Mouse (Mus musculus) liver, embryonic 14.5 days (tissue): ENCODE data around the gene Dnajc1. TPM values are rescaled to one million over a fixed set of nuclear protein-coding genes. Genes with fewer than 3 reads are reported as not detected.

Experiments
- ATAC-seq: fragments of 200-750 bp; cut with Nextera tagmentation; 2 replicates; pipeline ENCODE4 v1.8.0; 2017; ENCODE audit warnings: moderate number of reproducible peaks, mild to moderate bottlenecking, moderate library complexity; ENCODE audit not compliant: insufficient read depth
- DNase-seq, 3 experiments: peaks; one replicate each; pipeline ENCODE4 v3.0.0-alpha.2; 2012 to 2013; ENCODE audit warnings: low read depth in 3 of 3, low spot score in 3 of 3
- H3K27ac ChIP-seq: fragments of 300-500 bp; sonication (generic); 2 replicates; pipeline ENCODE4 v1.5.1; 2014; ENCODE audit warnings: moderate library complexity, mild to moderate bottlenecking, control low read depth, inconsistent platforms
- H3K27me3 ChIP-seq: fragments of 300-500 bp; sonication (generic); 2 replicates; pipeline ENCODE4 v1.6.1; 2014; ENCODE audit warnings: mild to moderate bottlenecking, low read length, moderate library complexity; ENCODE audit not compliant: control insufficient read depth, insufficient read depth
- H3K36me3 ChIP-seq: fragments of 300-500 bp; sonication (generic); replicated peaks from 2 replicates; pipeline ENCODE4 v1.6.1; 2014; ENCODE audit warnings: low read depth; ENCODE audit not compliant: control insufficient read depth, insufficient read depth
- H3K4me1 ChIP-seq, 2 experiments: fragments of 200-500 bp in 1 of 2; fragments of 300-500 bp in 1 of 2; sonication (generic) in 1 of 2; replicated peaks; 2 replicates each; pipeline ENCODE4 v1.6.1; 2012 to 2014; ENCODE audit warnings: antibody characterized with exemption in 1 of 2, inconsistent platforms in 1 of 2, low read length in 1 of 2; ENCODE audit not compliant: control insufficient read depth in 2 of 2, insufficient read depth in 2 of 2
- H3K4me2 ChIP-seq: fragments of 300-500 bp; sonication (generic); 2 replicates; pipeline ENCODE4 v1.6.1; 2014; ENCODE audit warnings: low read depth, mild to moderate bottlenecking, control low read depth, moderate library complexity
- H3K4me3 ChIP-seq, 2 experiments: fragments of 200-500 bp in 1 of 2; fragments of 300-500 bp in 1 of 2; sonication (generic) in 1 of 2; 2 replicates each; pipeline ENCODE4 v1.5.1; 2012 to 2014; ENCODE audit warnings: low read depth in 2 of 2, low read length in 2 of 2, mild to moderate bottlenecking in 2 of 2, control low read depth in 1 of 2, inconsistent platforms in 1 of 2, moderate library complexity in 1 of 2; ENCODE audit not compliant: insufficient read depth in 1 of 2
- H3K9ac ChIP-seq: fragments of 300-500 bp; sonication (generic); replicated peaks from 2 replicates; pipeline ENCODE4 v1.6.1; 2014; ENCODE audit warnings: mild to moderate bottlenecking, control low read depth, moderate library complexity
- H3K9me3 ChIP-seq: fragments of 300-500 bp; sonication (generic); 2 replicates; pipeline ENCODE4 v1.6.1; 2016; ENCODE audit warnings: low read length, mixed read lengths; ENCODE audit not compliant: control insufficient read depth
- CTCF ChIP-seq: IDR thresholded peaks from 2 replicates; pipeline ENCODE4 v1.5.1; 2016; ENCODE audit warnings: antibody characterized with exemption, low read depth, control low read depth
- EP300 ChIP-seq: IDR thresholded peaks from 2 replicates; pipeline ENCODE4 v1.6.1; 2016; ENCODE audit warnings: antibody characterized with exemption, low read depth
- WGBS: fragments of 180-500 bp; shearing (Covaris S2); extraction: QIAGEN DNeasy Blood & Tissue Kit; methylation state at CpG from one replicate; pipeline ENCODE4 v1.1.7; 2014; ENCODE audit not compliant: insufficient replicate concordance; 5-methylcytosine and 5-hydroxymethylcytosine counted together
- polyA plus RNA-seq, 2 experiments: library from polyadenylated mRNA; depleted of rRNA in 1 of 2; stranded (reverse) in 1 of 2; unstranded in 1 of 2; fragments of >200 nt; fragmentation: Nextera tagmentation in 1 of 2; extraction: Ambion mirVana in 1 of 2; gene quantifications; 2 replicates each; pipeline versions ENCODE4 v1.2.1 to v1.2.3; 2012 to 2014

Gene Dnajc1
- polyA plus RNA-seq (2012; rRNA removed) (2.4 and 4.4 TPM in 2 replicates), polyA plus RNA-seq (2014; fragmentation: Nextera tagmentation; extraction: Ambion mirVana) (8.0 and 9.4 TPM in 2 replicates)

DNA sequence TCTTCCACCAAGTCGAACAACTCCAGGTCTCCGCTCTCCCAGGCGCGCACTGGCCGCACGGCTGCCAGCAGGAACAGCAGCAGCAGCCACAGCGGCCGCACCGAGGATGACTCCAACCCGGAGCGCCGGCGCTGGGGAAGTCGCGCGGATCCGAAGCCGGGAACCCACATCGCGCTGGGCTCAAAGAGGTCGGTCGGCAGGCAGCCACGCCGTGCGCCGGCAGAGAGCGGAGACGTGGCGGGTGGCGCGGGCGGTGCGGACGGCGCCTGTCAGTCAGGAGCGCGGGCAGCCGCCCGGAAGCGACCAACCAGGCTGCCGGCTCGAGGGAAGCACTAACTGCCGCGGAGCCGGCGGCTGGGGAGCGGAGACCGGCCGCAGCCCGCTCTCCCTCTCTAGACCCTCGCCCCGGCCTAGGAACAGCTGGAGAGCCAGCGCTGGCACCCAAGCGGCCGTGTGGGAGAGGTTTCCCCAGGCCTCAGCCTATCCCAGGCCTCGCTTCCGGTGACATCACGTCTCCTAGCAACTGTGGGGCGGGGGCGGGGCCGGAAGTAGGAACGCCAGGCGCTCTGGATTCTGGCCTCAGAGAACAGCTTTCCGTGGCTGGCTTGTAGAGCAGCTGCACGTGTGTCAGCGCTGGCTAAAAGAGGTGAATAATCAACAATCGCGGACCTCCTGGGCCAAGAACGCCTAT, at the start of gene Dnajc1:
TSS of gene Dnajc1 (minus strand) at position 500 of the 691 bp plus-strand sequence.
- H3K27me3 ChIP-seq = no peaks in the 10 kb centered on the region
- H3K9me3 ChIP-seq = no peaks in the 10 kb centered on the region
- WGBS = under 1% methylated on average over 69 of the region's 69 CpGs
- H3K9ac ChIP-seq = peak within 1 kb of the TSS; percentile 74
- peak within 1 kb of the TSS; percentile 92 for H3K4me2 ChIP-seq
- ATAC-seq = peak; percentile 99
- DNase-seq = peak; percentile 84 to 89 (median 86)
- no peaks in the 10 kb centered on the region for H3K36me3 ChIP-seq
- H3K4me1 ChIP-seq = peaks cover 2 to 7% of the 10 kb centered on the region in 2 experiments; a peak in 3 of 4 replicates
- TF ChIP-seq EP300 = no peak
- TF ChIP-seq CTCF = no peak
- H3K27ac ChIP-seq = peak within 1 kb of the TSS; percentile 58
- H3K4me3 ChIP-seq = peak within 1 kb of the TSS; percentile 78 to 82

DNA sequence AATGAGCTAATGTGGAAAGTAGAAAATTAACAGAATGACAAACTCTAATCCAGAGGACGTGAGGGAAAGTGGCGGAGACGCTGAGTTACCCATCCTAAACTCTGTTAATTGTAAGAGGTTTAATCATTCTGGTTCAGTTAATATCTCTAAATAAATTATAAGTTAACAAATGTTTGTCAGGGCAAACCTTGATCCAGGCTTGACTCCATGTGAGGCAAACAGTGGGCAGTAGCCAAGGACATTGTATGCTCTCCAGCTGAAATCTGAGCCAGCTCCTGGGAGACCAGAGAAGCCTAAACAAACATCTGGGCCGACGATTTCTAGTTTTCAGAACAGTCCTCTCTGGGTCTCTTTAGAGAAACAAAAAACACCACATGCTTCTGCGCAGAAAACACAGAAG, 49.2 kb upstream of the Dnajc1 start:
- ATAC-seq (no peak), DNase-seq (no peak)
- 48% methylated on average over 6 of the region's 6 CpGs for WGBS

DNA sequence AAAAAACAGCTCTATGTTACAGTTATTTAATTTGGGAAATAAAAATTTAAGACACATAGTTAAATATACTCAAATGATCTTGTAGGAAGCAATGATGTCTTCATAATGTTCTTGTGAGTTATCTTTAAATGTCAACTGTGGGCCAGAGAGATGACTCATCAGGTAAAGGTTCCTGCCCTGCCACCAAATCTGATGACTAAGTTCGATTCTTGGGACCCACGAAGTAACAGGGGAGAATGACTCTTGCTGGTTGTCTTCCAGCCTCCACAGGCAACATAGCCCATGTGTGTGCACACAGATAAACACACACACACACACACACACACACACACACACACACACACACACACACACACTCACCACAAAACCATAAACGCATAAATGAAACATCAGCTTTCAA, 22.6 kb upstream of the Dnajc1 start:
- no peak overlapping the region for H3K9ac ChIP-seq
- WGBS = 59% methylated on average over 3 of the region's 3 CpGs
- ATAC-seq = no peak

More for the DNA sequence above, 49.2 kb upstream of the Dnajc1 start:
- H3K27ac ChIP-seq = no peak overlapping the region
- H3K36me3 ChIP-seq = no peaks in the 10 kb centered on the region
- no peak for TF ChIP-seq CTCF
- TF ChIP-seq EP300 = no peak
- no peaks in the 10 kb centered on the region for H3K9me3 ChIP-seq
- H3K4me1 ChIP-seq = no peaks in the 10 kb centered on the region
- H3K4me2 ChIP-seq = no peak overlapping the region
- no peak overlapping the region for H3K4me3 ChIP-seq
- H3K27me3 ChIP-seq = no peaks in the 10 kb centered on the region
- H3K9ac ChIP-seq = no peak overlapping the region

DNA sequence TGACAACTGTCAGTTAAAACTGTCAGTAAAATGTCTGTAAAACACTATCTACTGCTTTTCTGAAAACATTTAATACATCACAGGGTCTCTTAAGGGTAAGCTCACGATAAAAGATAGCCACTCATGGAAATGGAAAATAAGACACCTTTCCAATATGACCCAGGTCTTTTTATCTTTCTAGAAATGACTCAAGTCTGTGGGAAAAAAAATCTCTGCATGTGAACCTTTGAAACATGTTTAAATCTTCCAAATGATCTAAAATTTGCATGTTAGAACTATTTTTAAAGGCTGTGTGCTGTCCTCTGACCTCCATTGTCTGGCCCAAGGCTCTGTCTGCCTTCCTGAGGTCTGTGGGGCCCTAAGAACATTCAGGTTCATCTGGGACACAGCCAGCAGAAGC, 11.0 kb upstream of the Dnajc1 start:
- H3K4me1 ChIP-seq = no peaks in the 10 kb centered on the region
- H3K4me2 ChIP-seq = no peak overlapping the region
- H3K9ac ChIP-seq = no peak overlapping the region
- H3K27me3 ChIP-seq = no peaks in the 10 kb centered on the region
- no peak for DNase-seq
- H3K9me3 ChIP-seq = no peaks in the 10 kb centered on the region
- H3K27ac ChIP-seq = no peak overlapping the region
- H3K4me3 ChIP-seq = no peak overlapping the region
- TF ChIP-seq EP300 (no peak), CTCF (no peak)
- ATAC-seq = no peak
- 48% methylated on average over 1 of the region's 1 CpGs for WGBS
- no peaks in the 10 kb centered on the region for H3K36me3 ChIP-seq

More for the DNA sequence above, 22.6 kb upstream of the Dnajc1 start:
- H3K27ac ChIP-seq = no peak overlapping the region
- no peak overlapping the region for H3K4me3 ChIP-seq
- DNase-seq = no peak
- no peak overlapping the region for H3K4me2 ChIP-seq
- no peaks in the 10 kb centered on the region for H3K9me3 ChIP-seq
- H3K27me3 ChIP-seq = no peaks in the 10 kb centered on the region
- no peaks in the 10 kb centered on the region for H3K36me3 ChIP-seq
- no peak for TF ChIP-seq EP300
- no peak for TF ChIP-seq CTCF
- H3K4me1 ChIP-seq = no peaks in the 10 kb centered on the region

DNA sequence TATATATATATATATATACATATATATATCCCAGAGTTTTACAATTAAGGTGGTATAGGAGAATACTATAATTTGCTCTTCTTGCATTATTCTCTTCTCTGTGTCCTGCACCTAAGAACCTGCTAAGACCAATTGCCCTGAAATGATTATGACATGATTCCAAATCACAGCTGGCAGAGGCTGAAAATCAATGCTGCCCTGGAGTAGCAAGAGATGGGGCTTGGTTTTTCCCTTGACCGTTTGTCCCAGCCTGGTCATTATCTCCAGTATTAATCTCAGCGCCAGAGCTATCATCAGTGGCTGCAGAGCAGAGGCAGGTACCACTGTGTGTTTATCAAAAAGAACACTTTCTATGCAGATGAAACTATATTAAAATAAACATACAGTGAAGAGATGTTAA, 9.1 kb upstream of the Dnajc1 start:
- Histone ChIP-seq H3K27me3 (no peaks in the 10 kb centered on the region), H3K27ac (no peak overlapping the region), H3K4me2 (no peak overlapping the region), H3K4me1 (no peaks in the 10 kb centered on the region), H3K9ac (no peak overlapping the region), H3K36me3 (no peaks in the 10 kb centered on the region), H3K9me3 (no peaks in the 10 kb centered on the region), H3K4me3 (no peak overlapping the region)
- 43% methylated on average over 2 of the region's 2 CpGs for WGBS
- TF ChIP-seq CTCF (no peak), EP300 (no peak)
- ATAC-seq (no peak), DNase-seq (no peak)
